Mouse (Mus musculus) ES-E14 (cell line): Measurements from ENCODE around the gene Hbq1a.

Source experiments
- HCFC1 ChIP-seq: IDR thresholded peaks from 2 replicates; pipeline ENCODE4 v1.6.1; 2012; ENCODE audit warnings: low read length, inconsistent platforms, borderline replicate concordance; ENCODE audit not compliant: insufficient read depth
- ZNF384 ChIP-seq: IDR thresholded peaks from 2 replicates; pipeline ENCODE4 v1.6.1; 2012; ENCODE audit warnings: low read depth, low read length, inconsistent platforms

DNA sequence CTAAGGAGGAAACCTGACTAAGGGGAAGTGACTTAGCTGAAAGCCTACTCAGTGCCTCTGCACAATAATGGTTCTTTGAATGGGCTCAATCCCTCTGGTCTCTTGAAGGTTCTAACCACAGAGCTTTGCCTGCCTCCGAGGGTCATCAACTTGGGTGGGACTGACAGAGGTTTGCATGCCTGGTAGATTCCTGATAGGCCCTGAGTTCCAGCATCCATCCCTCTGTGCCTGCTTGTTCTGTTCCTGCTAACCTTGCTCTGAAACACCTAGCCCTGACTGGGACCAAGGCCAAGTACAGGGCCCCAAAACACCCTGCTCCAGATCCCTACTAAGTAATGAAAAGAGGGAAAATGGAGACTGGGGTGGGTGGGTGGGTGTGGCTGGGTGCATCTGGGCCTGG lies 3.6 kb downstream of the Hbq1a start:
- TF ChIP-seq ZNF384: no peak
- no peak for TF ChIP-seq HCFC1
